Mouse (Mus musculus) myocyte (in vitro differentiated cells): ENCODE measurements at regions not wholly inside any gene's neighbourhood (a gene's known extent, or its start where the extent isn't known, plus 50 kb on each side); places are given as distances from the start of the nearest gene placed in this dataset.

ENCODE experiments used
- H3K27me3 ChIP-seq: one replicate; pipeline ENCODE4 v1.6.1; 2011; ENCODE audit not compliant: control insufficient read depth, insufficient read depth, insufficient read length
- H3K36me3 ChIP-seq: one replicate; pipeline ENCODE4 v1.6.1; 2011; ENCODE audit not compliant: control insufficient read depth, insufficient read depth
- H3K4me2 ChIP-seq: one replicate; pipeline ENCODE4 v1.6.1; 2011; ENCODE audit warnings: low read depth, control low read depth
- H3K4me3 ChIP-seq: one replicate; pipeline ENCODE4 v1.5.1; 2011; ENCODE audit warnings: mild to moderate bottlenecking, control low read depth, moderate library complexity
- H3K79me2 ChIP-seq: one replicate; pipeline ENCODE4 v1.6.1; 2011; ENCODE audit not compliant: control insufficient read depth, insufficient read depth
- H3ac ChIP-seq: one replicate; pipeline ENCODE4 v1.6.1; 2011; ENCODE audit not compliant: control insufficient read depth, insufficient read length
- CEBPB ChIP-seq: IDR thresholded peaks from 2 replicates; pipeline ENCODE4 v1.6.1; 2011; ENCODE audit warnings: mild to moderate bottlenecking, moderate library complexity; ENCODE audit not compliant: poor library complexity, insufficient read depth, severe bottlenecking
- E2F4 ChIP-seq: IDR thresholded peaks from one replicate; pipeline ENCODE4 v1.6.1; 2011; ENCODE audit warnings: mild to moderate bottlenecking, control low read depth, moderate library complexity; ENCODE audit not compliant: insufficient read depth
- MAX ChIP-seq: IDR thresholded peaks from one replicate; pipeline ENCODE4 v1.6.1; 2011; ENCODE audit warnings: low read depth, mild to moderate bottlenecking, control low read depth
- MYOD1 ChIP-seq, 3 experiments: IDR thresholded peaks; one replicate each; pipeline ENCODE4 v1.6.1; 2011; ENCODE audit warnings: control low read depth in 2 of 3, low read depth in 2 of 3, mild to moderate bottlenecking in 2 of 3, moderate library complexity in 1 of 3; ENCODE audit not compliant: insufficient read length in 2 of 3, control insufficient read depth in 1 of 3
- MYOG ChIP-seq, 3 experiments: IDR thresholded peaks; one replicate each; pipeline ENCODE4 v1.6.1; 2011; ENCODE audit warnings: control low read depth in 2 of 3, low read depth in 2 of 3, mild to moderate bottlenecking in 2 of 3; ENCODE audit not compliant: insufficient read length in 2 of 3, control insufficient read depth in 1 of 3, insufficient read depth in 1 of 3
- POLR2A ChIP-seq: IDR thresholded peaks from one replicate; pipeline ENCODE4 v1.6.1; 2011; ENCODE audit warnings: low read depth, mild to moderate bottlenecking, control low read depth, moderate library complexity; ENCODE audit not compliant: insufficient read length
- POLR2AphosphoS2 ChIP-seq: IDR thresholded peaks from one replicate; pipeline ENCODE4 v1.6.1; 2011; ENCODE audit warnings: low read depth, control low read depth; ENCODE audit not compliant: insufficient read length
- REST ChIP-seq: IDR thresholded peaks from one replicate; pipeline ENCODE4 v1.6.1; 2011; ENCODE audit warnings: mild to moderate bottlenecking, control low read depth, moderate library complexity; ENCODE audit not compliant: insufficient read depth, insufficient read length
- SRF ChIP-seq: IDR thresholded peaks from one replicate; pipeline ENCODE4 v1.6.1; 2011; ENCODE audit warnings: low read depth; ENCODE audit not compliant: control insufficient read depth, insufficient read length
- TCF12 ChIP-seq: IDR thresholded peaks from one replicate; pipeline ENCODE4 v1.6.1; 2011; ENCODE audit warnings: mild to moderate bottlenecking, control low read depth; ENCODE audit not compliant: poor library complexity, insufficient read depth, severe bottlenecking
- TCF3 ChIP-seq: IDR thresholded peaks from one replicate; pipeline ENCODE4 v1.6.1; 2011; ENCODE audit warnings: low read depth, control low read depth; ENCODE audit not compliant: insufficient read length
- USF1 ChIP-seq: IDR thresholded peaks from one replicate; pipeline ENCODE4 v1.6.1; 2011; ENCODE audit warnings: low read depth, mild to moderate bottlenecking, control low read depth, moderate library complexity

DNA sequence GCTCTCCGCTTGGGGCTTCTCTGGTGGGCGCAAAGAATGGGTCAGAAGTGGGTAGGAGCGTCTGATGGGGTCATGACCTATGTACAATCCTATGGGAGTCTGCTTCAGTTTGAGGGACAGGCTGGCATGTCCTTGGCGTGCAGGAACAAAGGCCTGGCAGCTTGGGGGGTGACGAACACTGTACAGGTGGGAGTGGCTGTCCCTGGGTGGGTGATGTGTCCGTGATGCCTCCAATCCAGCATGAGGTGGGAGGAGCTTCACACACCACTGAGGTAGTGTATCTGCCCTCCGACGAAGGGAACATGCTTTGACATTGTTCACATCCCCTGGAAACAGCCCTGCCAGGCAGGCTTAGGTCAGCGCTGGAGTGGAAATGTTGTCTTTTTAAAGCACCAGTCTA is 101.4 kb upstream of the Pitx1 start:
- TF ChIP-seq MYOG (IDR thresholded peaks at IDR 0.05; ENCODE audit: control insufficient read depth in 1 of 3, insufficient read depth in 1 of 3, insufficient read length in 2 of 3, low read depth in 2 of 3), result no peak
- no peak for TF ChIP-seq POLR2AphosphoS2
- TF ChIP-seq REST, result no peak
- Histone ChIP-seq H3ac (no peak overlapping the region), H3K36me3 (no peaks in the 10 kb centered on the region), H3K4me2 (no peak overlapping the region), H3K4me3 (no peak overlapping the region), H3K79me2 (no peaks in the 10 kb centered on the region), H3K27me3 (no peaks in the 10 kb centered on the region)

- no peak overlapping the region for H3ac ChIP-seq
- no peaks in the 10 kb centered on the region for H3K36me3 ChIP-seq
- H3K27me3 ChIP-seq, result no peaks in the 10 kb centered on the region
- no peak for TF ChIP-seq REST
- TF ChIP-seq MYOD1 (IDR thresholded peaks at IDR 0.05; ENCODE audit: control insufficient read depth in 1 of 3, insufficient read length in 2 of 3, low read depth in 2 of 3), result no peak
- no peak for TF ChIP-seq USF1
- no peak for TF ChIP-seq MAX
- no peak for TF ChIP-seq CEBPB
- no peak for TF ChIP-seq E2F4
- TF ChIP-seq TCF3, result no peak
- no peak for TF ChIP-seq POLR2AphosphoS2
- TF ChIP-seq SRF, result no peak
- no peak for TF ChIP-seq POLR2A
- TF ChIP-seq TCF12, result no peak
- TF ChIP-seq MYOG (IDR thresholded peaks at IDR 0.05; ENCODE audit: control insufficient read depth in 1 of 3, insufficient read depth in 1 of 3, insufficient read length in 2 of 3, low read depth in 2 of 3), result no peak
- no peaks in the 10 kb centered on the region for H3K79me2 ChIP-seq
- no peak overlapping the region for H3K4me2 ChIP-seq
- H3K4me3 ChIP-seq, result no peak overlapping the region
Observed at GRCm38 (mm10) chr13:55937000-55937399, 101.0 kb upstream of the Pitx1 start.

- Histone ChIP-seq H3K4me3 (no peak overlapping the region), H3K36me3 (no peaks in the 10 kb centered on the region), H3K27me3 (no peaks in the 10 kb centered on the region), H3K79me2 (no peaks in the 10 kb centered on the region), H3K4me2 (no peak overlapping the region), H3ac (no peak overlapping the region)
- TF ChIP-seq USF1 (no peak), POLR2A (no peak), MYOD1 (IDR thresholded peaks at IDR 0.05; ENCODE audit: control insufficient read depth in 1 of 3, insufficient read length in 2 of 3, low read depth in 2 of 3) (no peak), E2F4 (no peak), POLR2AphosphoS2 (no peak), TCF3 (no peak), SRF (no peak), MAX (no peak), REST (no peak), CEBPB (no peak), TCF12 (no peak), MYOG (IDR thresholded peaks at IDR 0.05; ENCODE audit: control insufficient read depth in 1 of 3, insufficient read depth in 1 of 3, insufficient read length in 2 of 3, low read depth in 2 of 3) (no peak)
Observed at GRCm38 (mm10) chr13:55930637-55931036, 94.6 kb upstream of the Pitx1 start.

DNA sequence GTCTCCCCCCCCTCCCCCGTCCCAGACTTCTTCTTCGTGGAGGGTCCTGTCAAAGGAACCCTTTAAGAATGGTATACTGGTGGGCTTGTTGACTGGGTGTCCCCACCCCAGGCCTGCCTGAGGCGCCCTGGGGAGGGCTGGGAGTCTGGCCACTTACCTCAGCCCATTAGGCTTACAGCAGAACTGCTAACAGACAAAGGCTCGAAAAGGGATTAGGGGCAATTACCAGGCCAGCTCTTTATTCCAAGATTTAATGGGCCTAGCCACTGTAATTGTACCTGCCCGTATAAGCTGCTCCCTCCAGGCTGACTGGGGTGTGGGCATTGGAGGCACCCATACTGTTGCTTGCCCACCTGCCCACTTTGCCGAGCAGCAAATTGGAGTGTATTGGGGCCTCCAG is 93.8 kb upstream of the Pitx1 start:
- H3K4me2 ChIP-seq, result no peak overlapping the region
- no peaks in the 10 kb centered on the region for H3K36me3 ChIP-seq
- no peaks in the 10 kb centered on the region for H3K79me2 ChIP-seq
- peaks cover 2% of the 10 kb centered on the region for H3K27me3 ChIP-seq
- no peak overlapping the region for H3K4me3 ChIP-seq
- H3ac ChIP-seq, result no peak overlapping the region
- no peak for TF ChIP-seq E2F4
- no peak for TF ChIP-seq MYOG (IDR thresholded peaks at IDR 0.05; ENCODE audit: control insufficient read depth in 1 of 3, insufficient read depth in 1 of 3, insufficient read length in 2 of 3, low read depth in 2 of 3)
- TF ChIP-seq USF1, result no peak
- TF ChIP-seq TCF3, result no peak
- TF ChIP-seq CEBPB, result no peak
- no peak for TF ChIP-seq POLR2A

- Histone ChIP-seq H3K27me3 (peaks cover 7% of the 10 kb centered on the region), H3K4me3 (no peak overlapping the region), H3ac (no peak overlapping the region), H3K36me3 (no peaks in the 10 kb centered on the region), H3K79me2 (no peaks in the 10 kb centered on the region), H3K4me2 (no peak overlapping the region)
- no peak for TF ChIP-seq POLR2AphosphoS2
Observed at GRCm38 (mm10) chr13:55923505-55924136, 87.6 kb upstream of the Pitx1 start.
